Mouse (Mus musculus): ENCODE data around the gene Mapkapk2.

- TF ChIP-seq CTCF (IDR thresholded peaks at IDR 0.05) (no peak), POLR2A (IDR thresholded peaks at IDR 0.05; ENCODE audit: insufficient read depth, low read depth, low read length) (no peak)
These were observed 3.2 kb upstream of the Mapkapk2 start for GRCm38 (mm10) chr1:131100808-131101207.
